Mouse (Mus musculus) CD4-positive, CD25-positive, alpha-beta regulatory T cell (primary cell): ENCODE data around the gene Gria4. TPM values are rescaled to one million over a fixed set of nuclear protein-coding genes. Genes with fewer than 3 reads are reported as not detected.

Experiments
- polyA plus RNA-seq: library from polyadenylated mRNA; unstranded; fragments of 100-300 nt; shearing (Covaris generic); gene quantifications from one replicate; pipeline ENCODE4 v1.2.1, GENCODE M21; 2017

Gene Gria4
- polyA plus RNA-seq, result not detected

DNA sequence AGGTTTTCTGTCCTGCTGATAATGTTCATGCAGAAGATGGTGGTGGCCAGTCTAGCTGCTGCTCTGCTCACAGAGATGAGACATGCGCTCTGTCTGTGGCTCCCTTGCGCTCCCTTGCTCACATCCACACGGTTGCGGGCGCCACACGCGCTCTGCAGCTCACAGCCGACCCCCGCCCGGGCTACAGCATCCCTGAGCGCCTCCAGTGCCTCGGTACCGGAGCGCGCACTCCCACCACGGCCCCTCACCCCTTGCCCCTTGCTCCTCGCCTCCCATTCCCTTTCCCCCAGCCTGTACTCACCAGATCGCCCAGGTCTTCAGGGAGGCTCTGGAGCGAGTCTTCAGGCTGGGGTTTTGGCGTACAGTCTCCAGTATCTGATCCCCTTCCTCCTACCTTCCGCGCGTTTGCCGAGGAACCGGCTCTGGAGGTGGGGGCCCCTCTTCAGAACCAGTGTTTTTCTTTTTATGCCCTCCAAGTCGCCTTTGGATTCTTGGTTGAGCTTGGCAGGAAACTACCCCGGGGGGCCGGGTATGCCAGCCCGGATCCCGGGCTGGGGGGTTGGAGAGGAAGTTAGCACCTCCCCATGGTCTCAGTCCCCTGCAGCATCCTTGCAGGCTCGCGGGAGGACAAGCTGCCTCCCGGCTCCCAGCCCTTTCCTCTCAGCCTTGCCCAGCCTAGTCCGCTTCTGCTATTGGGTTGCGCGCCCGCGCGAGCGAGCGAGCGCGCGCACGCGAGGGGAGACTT is at the start of gene Gria4:
TSS of gene Gria4 (minus strand) at position 691 of the 745 bp plus-strand sequence.

DNA sequence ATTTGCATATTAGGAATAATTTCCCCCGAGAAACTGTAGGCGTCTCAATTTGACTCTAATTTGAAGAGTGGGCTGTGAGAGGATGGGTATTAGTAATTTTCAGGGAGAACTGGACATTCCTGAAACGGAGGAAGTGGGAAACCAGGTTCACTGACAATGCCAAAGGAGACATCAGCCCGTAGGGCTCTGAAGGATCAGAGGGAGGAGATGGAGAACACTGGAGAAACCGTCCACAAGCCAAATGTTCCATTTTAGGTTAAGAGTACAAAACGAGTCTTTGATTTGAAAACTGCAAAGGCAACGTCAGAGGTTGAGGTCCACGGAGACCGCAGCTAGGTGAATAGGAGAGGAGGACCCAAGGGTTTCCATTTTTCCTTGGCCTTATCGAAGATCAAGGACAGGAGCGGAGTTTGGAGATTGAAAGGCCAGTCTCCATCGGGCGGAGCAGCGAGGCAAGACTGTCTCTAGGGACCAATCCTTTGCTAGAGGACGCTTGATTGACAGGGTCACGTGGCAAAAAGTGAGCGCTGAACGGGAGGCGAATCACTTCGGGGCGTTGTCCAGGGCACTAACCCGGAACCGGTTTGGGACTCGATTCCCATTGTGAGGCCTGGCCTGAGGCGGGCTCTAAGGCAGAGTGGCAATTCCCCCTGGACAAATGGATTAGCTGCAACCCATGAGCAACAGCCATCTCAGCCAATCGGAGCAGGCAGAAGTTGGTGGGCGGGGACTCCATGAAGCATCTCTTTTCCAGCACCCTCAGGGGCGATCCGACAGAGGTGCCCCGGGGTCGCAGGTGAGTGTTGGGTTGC is 420.0 kb downstream of the Gria4 start, which contains the start of gene Msantd4:
TSS of gene Msantd4 (plus strand) at position 735 of the 812 bp plus-strand sequence.

